Comparison of ENCODE assay signal across 16 mouse cellular contexts in genomic region chr11:31362856-31363255, GRCm38 (mm10). TPM values are rescaled to one million over a fixed set of nuclear protein-coding genes. Genes with fewer than 3 reads are reported as not detected.
A peak's percentile ranks its signal among the peaks of the same experiment; 100 is the strongest.
DNase-seq lines count a peak whose midpoint lies in the region; ATAC-seq and TF ChIP-seq lines count a peak whose summit lies in the region.
"Had no signal": no experiment of that assay in that cellular context is flagged by ENCODE, and none has a peak within 500 bp of the region (broad histone marks: within the 10 kb centered on the region; RNA-seq: fewer than 3 reads in every experiment).

No protein-coding gene starts in this region.

- WGBS in heart, embryonic 10.5 days: 79% methylated on average over 1 of the region's 1 CpGs
- WGBS in liver, postnatal 0 days (ENCODE audit: insufficient replicate concordance): 71% methylated on average over 1 of the region's 1 CpGs
- WGBS in liver, embryonic 12.5 days (ENCODE audit: insufficient replicate concordance): 73% methylated on average over 1 of the region's 1 CpGs

- TF ChIP-seq EP300 in liver, postnatal 0 days (IDR thresholded peaks at IDR 0.05; ENCODE audit: low read depth): no peak

- H3K36me3 ChIP-seq in heart, embryonic 10.5 days: 0 out of 2 replicates have a peak, but pooled peaks cover 2% of the 10 kb centered on the region
- H3K36me3 ChIP-seq in liver, postnatal 0 days (replicated peaks; ENCODE audit: insufficient read depth, low read length): no peaks in the 10 kb centered on the region
- no peaks in the 10 kb centered on the region for H3K36me3 ChIP-seq in liver, embryonic 12.5 days
- H3K36me3 ChIP-seq: embryonic facial prominence, embryonic 10.5 days; hindbrain, embryonic 13.5 days; intestine, embryonic 15.5 days had no signal

- H3K9ac ChIP-seq in liver, postnatal 0 days (replicated peaks): no peak overlapping the region
- H3K9ac ChIP-seq in liver, embryonic 12.5 days: no peak overlapping the region
- H3K9ac ChIP-seq: hindbrain, embryonic 13.5 days; intestine, embryonic 15.5 days had no signal

- DNase-seq in heart, embryonic 10.5 days (ENCODE audit: low spot score): peak; percentile 67
- no peak for DNase-seq in heart, postnatal 14 days
- DNase-seq in liver, postnatal 0 days: peak; percentile 7
- DNase-seq in adipocyte (ENCODE audit: low spot score): peak; percentile 49
- no peak for DNase-seq in c-Kit-positive CD71-positive TER-119-positive erythroid progenitor cells, embryonic 14.5 days (ENCODE audit: low spot score)
- DNase-seq: adrenal gland, postnatal 10 days; cerebellum, adult 11-12 months; cerebellum, adult 9-10 months; gastrocnemius, postnatal 10 days had no signal

- H3K27me3 ChIP-seq in heart, embryonic 10.5 days (ENCODE audit: insufficient read depth, poor library complexity, severe bottlenecking): peaks cover 12% of the 10 kb centered on the region; the same call in 1 of the 2 replicates
- H3K27me3 ChIP-seq in liver, postnatal 0 days (ENCODE audit: insufficient read depth, low read length): no peaks in the 10 kb centered on the region
- no peaks in the 10 kb centered on the region for H3K27me3 ChIP-seq in liver, embryonic 12.5 days (replicated peaks)
- H3K27me3 ChIP-seq: intestine, embryonic 15.5 days had no signal

- no peak for TF ChIP-seq CTCF in liver, postnatal 0 days (IDR thresholded peaks at IDR 0.05; ENCODE audit: low read depth)

- no peak overlapping the region for H3K4me3 ChIP-seq in heart, embryonic 10.5 days
- no peak overlapping the region for H3K4me3 ChIP-seq in liver, postnatal 0 days (ENCODE audit: low read depth, low read length)
- no peak overlapping the region for H3K4me3 ChIP-seq in liver, embryonic 12.5 days
- H3K4me3 ChIP-seq: embryonic facial prominence, embryonic 10.5 days; hindbrain, embryonic 13.5 days; intestine, embryonic 15.5 days had no signal

- H3K4me1 ChIP-seq in heart, embryonic 10.5 days: no peaks in the 10 kb centered on the region; the same call in 1 of the 2 replicates
- H3K4me1 ChIP-seq in liver, postnatal 0 days (ENCODE audit: insufficient read depth): no peaks in the 10 kb centered on the region
- H3K4me1 ChIP-seq in liver, embryonic 12.5 days: no peaks in the 10 kb centered on the region
- H3K4me1 ChIP-seq: embryonic facial prominence, embryonic 10.5 days; hindbrain, embryonic 13.5 days; intestine, embryonic 15.5 days had no signal

- no peak overlapping the region for H3K4me2 ChIP-seq in liver, postnatal 0 days (ENCODE audit: low read depth, low read length)
- no peak overlapping the region for H3K4me2 ChIP-seq in liver, embryonic 12.5 days
- H3K4me2 ChIP-seq: heart, embryonic 11.5 days; hindbrain, embryonic 13.5 days; intestine, embryonic 15.5 days had no signal

- no peak for ATAC-seq in liver, postnatal 0 days
- ATAC-seq in liver, embryonic 12.5 days: no peak
- ATAC-seq: forebrain, embryonic 14.5 days; hindbrain, postnatal 0 days; intestine, embryonic 15.5 days had no signal

- H3K27ac ChIP-seq in heart, embryonic 10.5 days: no peak overlapping the region
- H3K27ac ChIP-seq in liver, postnatal 0 days (ENCODE audit: low read depth): no peak overlapping the region
- no peak overlapping the region for H3K27ac ChIP-seq in liver, embryonic 12.5 days
- H3K27ac ChIP-seq: embryonic facial prominence, embryonic 10.5 days; hindbrain, embryonic 13.5 days; hindbrain, postnatal 0 days; intestine, embryonic 15.5 days had no signal

- H3K9me3 ChIP-seq in heart, embryonic 10.5 days: no peaks in the 10 kb centered on the region
- H3K9me3 ChIP-seq in liver, postnatal 0 days (ENCODE audit: low read length): no peaks in the 10 kb centered on the region
- no peaks in the 10 kb centered on the region for H3K9me3 ChIP-seq in liver, embryonic 12.5 days (replicated peaks)
- H3K9me3 ChIP-seq: embryonic facial prominence, embryonic 10.5 days; hindbrain, embryonic 13.5 days; intestine, embryonic 15.5 days had no signal

- intact Hi-C loops in heart, postnatal 14 days (cut with DNase I): loop anchor here (10.0 kb wide), 1 partner anchor 1568 kb away; no protein-coding TSS in a partner anchor

RNA-seq across cellular contexts. Expression of gene Stc2, which starts 7.0 kb away (rescaled TPM):
- 2.1 and 2.3 TPM in 2 replicates for polyA plus RNA-seq in heart, embryonic 10.5 days (2016; fragmentation: Nextera tagmentation; extraction: Ambion mirVana)
- 10 to 100 TPM; 21.9 to 25.3 TPM for total RNA-seq in heart, postnatal 14 days (2021)
- polyA plus RNA-seq in liver, postnatal 0 days (2015; fragmentation: Nextera tagmentation; extraction: Ambion mirVana): 0.19 and 0.43 TPM in 2 replicates
- 1.4 and 1.8 TPM in 2 replicates for polyA plus RNA-seq in liver, embryonic 12.5 days (2016; fragmentation: Nextera tagmentation; extraction: Ambion mirVana)

Comparison
In these comparisons a context has a peak if more than half of its experiments do, and no peak if none do; other contexts are left out.
1. DNase-seq: peak in heart, embryonic 10.5 days (single experiment), liver, postnatal 0 days (single experiment) and adipocyte (single experiment); none in heart, postnatal 14 days (0 of 2) and c-Kit-positive CD71-positive TER-119-positive erythroid progenitor cells, embryonic 14.5 days (single experiment).